ENCODE assay signal across 26 mouse cellular contexts in the genomic region with DNA sequence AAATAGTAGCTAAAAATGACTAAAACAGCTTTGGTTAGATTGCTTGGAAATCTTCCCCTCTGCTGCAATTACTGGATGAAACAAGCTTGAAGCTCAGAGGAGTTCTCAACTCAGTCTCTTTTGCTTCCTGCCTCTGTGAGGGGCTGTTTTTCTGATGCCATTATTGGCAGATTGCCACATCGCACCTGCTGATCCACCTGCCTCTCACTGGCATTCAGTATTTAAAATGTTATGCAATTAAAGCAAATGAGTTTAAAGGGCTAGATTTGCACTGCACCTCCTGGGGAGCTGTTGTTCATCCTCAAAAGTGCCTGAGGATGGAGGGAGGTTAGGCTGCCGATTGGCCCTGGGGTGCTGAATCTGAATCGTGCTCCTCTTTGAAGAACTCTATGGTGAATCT.
A peak's percentile ranks its signal among the peaks of the same experiment; 100 is the strongest.
DNase-seq lines count a peak whose midpoint lies in the region; ATAC-seq lines count a peak whose summit lies in the region.
"Had no signal": no experiment of that assay in that cellular context is flagged by ENCODE, and none has a peak within 500 bp of the region (broad histone marks: within the 10 kb centered on the region; RNA-seq: fewer than 3 reads in every experiment).

No protein-coding gene starts in this region.

- H3K4me2 ChIP-seq in forebrain, embryonic 14.5 days (ENCODE audit: low read length): no peak overlapping the region
- no peak overlapping the region for H3K4me2 ChIP-seq in forebrain, embryonic 15.5 days (replicated peaks)
- no peak overlapping the region for H3K4me2 ChIP-seq in midbrain, embryonic 15.5 days
- H3K4me2 ChIP-seq in midbrain, embryonic 16.5 days (ENCODE audit: low read length): no peak overlapping the region
- H3K4me2 ChIP-seq: heart, embryonic 12.5 days; neural tube, embryonic 12.5 days had no signal

- peak; percentile 73 to 74 for DNase-seq in cerebellum, postnatal 14 days
- no peak for DNase-seq in cerebellum, adult 9-11 months
- peak; percentile 54 for DNase-seq in forebrain, embryonic 14.5 days (ENCODE audit: low spot score)
- no peak for DNase-seq in liver
- DNase-seq: adrenal gland, adult 8-10 months; gastrocnemius, postnatal 14 days; heart, adult 18-20 months; heart, postnatal 10 days; kidney, adult 18-20 months; kidney, postnatal 4 days; right cerebral cortex, postnatal 14 days; thymus, adult 2 months; thymus, postnatal 4 days had no signal

- no peaks in the 10 kb centered on the region for H3K27me3 ChIP-seq in forebrain, embryonic 14.5 days (replicated peaks; ENCODE audit: control insufficient read depth, insufficient read depth, low read length)
- no peaks in the 10 kb centered on the region for H3K27me3 ChIP-seq in forebrain, embryonic 15.5 days
- H3K27me3 ChIP-seq in midbrain, embryonic 15.5 days (replicated peaks): no peaks in the 10 kb centered on the region
- no peaks in the 10 kb centered on the region for H3K27me3 ChIP-seq in midbrain, embryonic 16.5 days (ENCODE audit: control insufficient read depth, insufficient read depth, low read depth, low read length)
- H3K27me3 ChIP-seq: heart, embryonic 12.5 days; neural tube, embryonic 12.5 days had no signal

- peak; percentile 23; the same call in 1 of the 2 replicates for ATAC-seq in forebrain, embryonic 14.5 days
- ATAC-seq in forebrain, embryonic 15.5 days (replicated peaks): no peak
- ATAC-seq in midbrain, embryonic 15.5 days (replicated peaks): peak; percentile 50; the same call in 1 of the 2 replicates
- no peak for ATAC-seq in midbrain, embryonic 16.5 days
- ATAC-seq: activated CD4-positive, CD25-positive, alpha-beta regulatory T cell, adult 4 months; CD4-positive, CD25-positive, alpha-beta regulatory T cell, adult 4 months; inflammation-experienced regulatory T-cells, adult 6 months; lung, postnatal 0 days had no signal

- H3K9me3 ChIP-seq in forebrain, embryonic 14.5 days (replicated peaks; ENCODE audit: control insufficient read depth, low read length): no peaks in the 10 kb centered on the region
- no peaks in the 10 kb centered on the region for H3K9me3 ChIP-seq in forebrain, embryonic 15.5 days
- H3K9me3 ChIP-seq in midbrain, embryonic 15.5 days: no peaks in the 10 kb centered on the region
- H3K9me3 ChIP-seq in midbrain, embryonic 16.5 days (replicated peaks; ENCODE audit: control insufficient read depth, low read length, poor library complexity, severe bottlenecking): no peaks in the 10 kb centered on the region
- H3K9me3 ChIP-seq: heart, embryonic 12.5 days; hindbrain, embryonic 10.5 days; limb, embryonic 10.5 days; neural tube, embryonic 12.5 days had no signal

- no peak overlapping the region for H3K9ac ChIP-seq in forebrain, embryonic 14.5 days (ENCODE audit: low read length)
- no peak overlapping the region for H3K9ac ChIP-seq in forebrain, embryonic 15.5 days (replicated peaks)
- H3K9ac ChIP-seq in midbrain, embryonic 15.5 days: no peak overlapping the region
- no peak overlapping the region for H3K9ac ChIP-seq in midbrain, embryonic 16.5 days (ENCODE audit: low read depth, low read length)
- H3K9ac ChIP-seq: heart, embryonic 12.5 days; neural tube, embryonic 12.5 days had no signal

- no peak overlapping the region for H3K27ac ChIP-seq in forebrain, embryonic 14.5 days (ENCODE audit: low read depth, low read length)
- H3K27ac ChIP-seq in forebrain, embryonic 15.5 days (replicated peaks): no peak overlapping the region
- no peak overlapping the region for H3K27ac ChIP-seq in midbrain, embryonic 15.5 days
- H3K27ac ChIP-seq in midbrain, embryonic 16.5 days (ENCODE audit: low read length): no peak overlapping the region
- H3K27ac ChIP-seq: hindbrain, embryonic 10.5 days; limb, embryonic 10.5 days; macrophage; neural tube, embryonic 12.5 days; stomach, postnatal 0 days had no signal

- H3K36me3 ChIP-seq in forebrain, embryonic 14.5 days (ENCODE audit: control insufficient read depth, insufficient read depth, low read length): no peaks in the 10 kb centered on the region
- no peaks in the 10 kb centered on the region for H3K36me3 ChIP-seq in forebrain, embryonic 15.5 days
- H3K36me3 ChIP-seq in midbrain, embryonic 15.5 days (replicated peaks): no peaks in the 10 kb centered on the region
- H3K36me3 ChIP-seq in midbrain, embryonic 16.5 days (ENCODE audit: control insufficient read depth, insufficient read depth, low read length): no peaks in the 10 kb centered on the region
- H3K36me3 ChIP-seq: heart, embryonic 12.5 days; hindbrain, embryonic 10.5 days; limb, embryonic 10.5 days; neural tube, embryonic 12.5 days had no signal

- no peaks in the 10 kb centered on the region for H3K4me1 ChIP-seq in forebrain, embryonic 14.5 days (ENCODE audit: control insufficient read depth, insufficient read depth, low read length)
- H3K4me1 ChIP-seq in forebrain, embryonic 15.5 days: 0 out of 2 replicates have a peak, but pooled peaks cover 3% of the 10 kb centered on the region
- H3K4me1 ChIP-seq in midbrain, embryonic 15.5 days: no peaks in the 10 kb centered on the region
- H3K4me1 ChIP-seq in midbrain, embryonic 16.5 days (ENCODE audit: control insufficient read depth, insufficient read depth, low read length): no peaks in the 10 kb centered on the region
- H3K4me1 ChIP-seq: heart, embryonic 12.5 days; hindbrain, embryonic 10.5 days; limb, embryonic 10.5 days; neural tube, embryonic 12.5 days had no signal

- 22% methylated on average over 3 of the region's 3 CpGs for WGBS in forebrain, embryonic 14.5 days
- 22% methylated on average over 3 of the region's 3 CpGs for WGBS in forebrain, embryonic 15.5 days
- 50% methylated on average over 3 of the region's 3 CpGs for WGBS in midbrain, embryonic 15.5 days
- WGBS in midbrain, embryonic 16.5 days: 33% methylated on average over 3 of the region's 3 CpGs

- no peak overlapping the region for H3K4me3 ChIP-seq in forebrain, embryonic 14.5 days (ENCODE audit: low read depth, low read length)
- no peak overlapping the region for H3K4me3 ChIP-seq in forebrain, embryonic 15.5 days
- no peak overlapping the region for H3K4me3 ChIP-seq in midbrain, embryonic 15.5 days
- no peak overlapping the region for H3K4me3 ChIP-seq in midbrain, embryonic 16.5 days (ENCODE audit: low read depth, low read length)
- H3K4me3 ChIP-seq: heart, embryonic 12.5 days; hindbrain, embryonic 10.5 days; limb, embryonic 10.5 days; neural tube, embryonic 12.5 days had no signal

Comparison
In these comparisons a context has a peak if more than half of its experiments do, and no peak if none do; other contexts are left out.
1. DNase-seq: peak in cerebellum, postnatal 14 days (2 of 2) and forebrain, embryonic 14.5 days (single experiment); none in cerebellum, adult 9-11 months (single experiment) and liver (single experiment).
2. ATAC-seq: peak in forebrain, embryonic 14.5 days (single experiment) and midbrain, embryonic 15.5 days (single experiment); none in forebrain, embryonic 15.5 days (single experiment) and midbrain, embryonic 16.5 days (single experiment).